Mouse (Mus musculus) myocyte (in vitro differentiated cells): ENCODE measurements around the gene Fbln2. TPM values are rescaled to one million over a fixed set of nuclear protein-coding genes. Genes with fewer than 3 reads are reported as not detected.

Source experiments
- H3K27me3 ChIP-seq: one replicate; pipeline ENCODE4 v1.6.1; 2011; ENCODE audit not compliant: control insufficient read depth, insufficient read depth, insufficient read length
- H3K36me3 ChIP-seq: one replicate; pipeline ENCODE4 v1.6.1; 2011; ENCODE audit not compliant: control insufficient read depth, insufficient read depth
- H3K4me2 ChIP-seq: one replicate; pipeline ENCODE4 v1.6.1; 2011; ENCODE audit warnings: low read depth, control low read depth
- H3K4me3 ChIP-seq: one replicate; pipeline ENCODE4 v1.5.1; 2011; ENCODE audit warnings: mild to moderate bottlenecking, control low read depth, moderate library complexity
- H3K79me2 ChIP-seq: one replicate; pipeline ENCODE4 v1.6.1; 2011; ENCODE audit not compliant: control insufficient read depth, insufficient read depth
- H3ac ChIP-seq: one replicate; pipeline ENCODE4 v1.6.1; 2011; ENCODE audit not compliant: control insufficient read depth, insufficient read length
- CEBPB ChIP-seq: IDR thresholded peaks from 2 replicates; pipeline ENCODE4 v1.6.1; 2011; ENCODE audit warnings: mild to moderate bottlenecking, moderate library complexity; ENCODE audit not compliant: poor library complexity, insufficient read depth, severe bottlenecking
- E2F4 ChIP-seq: IDR thresholded peaks from one replicate; pipeline ENCODE4 v1.6.1; 2011; ENCODE audit warnings: mild to moderate bottlenecking, control low read depth, moderate library complexity; ENCODE audit not compliant: insufficient read depth
- MAX ChIP-seq: IDR thresholded peaks from one replicate; pipeline ENCODE4 v1.6.1; 2011; ENCODE audit warnings: low read depth, mild to moderate bottlenecking, control low read depth
- MYOD1 ChIP-seq, 3 experiments: IDR thresholded peaks; one replicate each; pipeline ENCODE4 v1.6.1; 2011; ENCODE audit warnings: control low read depth in 2 of 3, low read depth in 2 of 3, mild to moderate bottlenecking in 2 of 3, moderate library complexity in 1 of 3; ENCODE audit not compliant: insufficient read length in 2 of 3, control insufficient read depth in 1 of 3
- MYOG ChIP-seq, 3 experiments: IDR thresholded peaks; one replicate each; pipeline ENCODE4 v1.6.1; 2011; ENCODE audit warnings: control low read depth in 2 of 3, low read depth in 2 of 3, mild to moderate bottlenecking in 2 of 3; ENCODE audit not compliant: insufficient read length in 2 of 3, control insufficient read depth in 1 of 3, insufficient read depth in 1 of 3
- POLR2A ChIP-seq: IDR thresholded peaks from one replicate; pipeline ENCODE4 v1.6.1; 2011; ENCODE audit warnings: low read depth, mild to moderate bottlenecking, control low read depth, moderate library complexity; ENCODE audit not compliant: insufficient read length
- POLR2AphosphoS2 ChIP-seq: IDR thresholded peaks from one replicate; pipeline ENCODE4 v1.6.1; 2011; ENCODE audit warnings: low read depth, control low read depth; ENCODE audit not compliant: insufficient read length
- REST ChIP-seq: IDR thresholded peaks from one replicate; pipeline ENCODE4 v1.6.1; 2011; ENCODE audit warnings: mild to moderate bottlenecking, control low read depth, moderate library complexity; ENCODE audit not compliant: insufficient read depth, insufficient read length
- SRF ChIP-seq: IDR thresholded peaks from one replicate; pipeline ENCODE4 v1.6.1; 2011; ENCODE audit warnings: low read depth; ENCODE audit not compliant: control insufficient read depth, insufficient read length
- TCF12 ChIP-seq: IDR thresholded peaks from one replicate; pipeline ENCODE4 v1.6.1; 2011; ENCODE audit warnings: mild to moderate bottlenecking, control low read depth; ENCODE audit not compliant: poor library complexity, insufficient read depth, severe bottlenecking
- TCF3 ChIP-seq: IDR thresholded peaks from one replicate; pipeline ENCODE4 v1.6.1; 2011; ENCODE audit warnings: low read depth, control low read depth; ENCODE audit not compliant: insufficient read length
- USF1 ChIP-seq: IDR thresholded peaks from one replicate; pipeline ENCODE4 v1.6.1; 2011; ENCODE audit warnings: low read depth, mild to moderate bottlenecking, control low read depth, moderate library complexity
- polyA plus RNA-seq: library from polyadenylated mRNA; unstranded; fragments of >200 nt; fragmentation: generic; extraction: Trizol; gene quantifications from one replicate; pipeline ENCODE4 v1.2.1, GENCODE M21; 2012; ENCODE audit warnings: missing spikeins

Fbln2 gene
- polyA plus RNA-seq, 1 experiment = 167 TPM

GRCm38 (mm10) chr6:91287148-91287547 lies 74.9 kb downstream of the Fbln2 start:
- H3K27me3 ChIP-seq = peaks cover 42% of the 10 kb centered on the region

DNA sequence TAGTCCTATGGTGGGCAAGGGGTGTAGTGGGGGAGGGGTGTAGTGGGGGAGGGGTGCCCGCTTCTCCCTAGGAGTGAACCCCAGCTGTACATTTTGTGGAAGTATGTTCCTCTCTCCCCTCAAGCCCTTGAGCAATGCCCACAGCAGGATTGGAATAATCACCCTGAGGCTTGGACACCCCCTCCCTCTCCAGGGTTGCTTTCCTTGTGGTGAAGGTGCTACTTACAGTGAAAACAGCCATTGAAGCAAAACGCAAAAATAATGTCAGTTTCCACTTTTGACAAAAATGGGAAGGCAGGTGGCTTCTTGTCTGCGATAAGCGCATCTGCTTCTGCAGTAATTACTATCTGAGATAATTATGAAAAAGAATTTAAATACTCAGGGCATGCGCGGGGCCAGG lies 75.4 kb downstream of the Fbln2 start:
- no peaks in the 10 kb centered on the region for H3K79me2 ChIP-seq
- H3ac ChIP-seq = no peak overlapping the region
- no peaks in the 10 kb centered on the region for H3K36me3 ChIP-seq
- H3K27me3 ChIP-seq = peaks cover 44% of the 10 kb centered on the region
- no peak overlapping the region for H3K4me3 ChIP-seq
- no peak overlapping the region for H3K4me2 ChIP-seq
- TF ChIP-seq SRF (no peak), CEBPB (no peak), USF1 (no peak)

More at GRCm38 (mm10) chr6:91287148-91287547, 74.9 kb downstream of the Fbln2 start:
- Histone ChIP-seq H3K4me2 (no peak overlapping the region), H3K36me3 (no peaks in the 10 kb centered on the region), H3K4me3 (no peak overlapping the region), H3ac (no peak overlapping the region), H3K79me2 (no peaks in the 10 kb centered on the region)
- no peak for TF ChIP-seq POLR2AphosphoS2
- no peak for TF ChIP-seq USF1
- no peak for TF ChIP-seq MAX
- no peak for TF ChIP-seq TCF12
- no peak for TF ChIP-seq MYOD1 (IDR thresholded peaks at IDR 0.05; ENCODE audit: control insufficient read depth in 1 of 3, insufficient read length in 2 of 3, low read depth in 2 of 3)
- TF ChIP-seq SRF = no peak
- TF ChIP-seq E2F4 = no peak
- TF ChIP-seq CEBPB = no peak
- TF ChIP-seq POLR2A = no peak
- TF ChIP-seq TCF3 = no peak
- TF ChIP-seq REST = no peak
- no peak for TF ChIP-seq MYOG (IDR thresholded peaks at IDR 0.05; ENCODE audit: control insufficient read depth in 1 of 3, insufficient read depth in 1 of 3, insufficient read length in 2 of 3, low read depth in 2 of 3)

DNA sequence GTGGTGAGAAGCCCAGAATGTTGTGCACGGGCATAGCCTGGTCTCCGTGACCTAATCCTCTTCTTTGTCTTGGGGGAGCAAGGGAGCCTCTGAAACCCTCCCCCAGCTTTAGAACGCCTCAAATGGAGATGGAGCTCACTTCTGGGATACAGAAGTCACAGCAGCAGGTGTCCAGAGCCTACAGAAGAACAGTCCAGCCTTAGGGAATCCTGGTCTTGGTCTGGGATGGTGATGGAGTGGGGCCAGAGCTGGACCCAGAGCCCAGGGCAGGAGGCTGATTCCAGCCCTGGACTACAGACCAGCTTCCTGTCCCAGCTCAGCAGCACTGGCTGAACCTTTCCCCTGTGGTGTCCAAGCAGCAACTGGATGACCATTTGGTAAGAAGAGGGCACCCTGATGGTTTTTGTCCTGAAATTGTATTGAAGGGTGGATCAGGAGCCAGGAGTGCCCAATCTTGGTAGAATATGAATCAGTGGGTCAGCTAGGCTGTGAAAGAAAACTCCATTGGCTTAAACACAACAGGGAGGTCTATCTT lies 76.1 kb downstream of the Fbln2 start:
- Histone ChIP-seq H3K36me3 (no peaks in the 10 kb centered on the region), H3K27me3 (peaks cover 44% of the 10 kb centered on the region), H3ac (no peak overlapping the region), H3K79me2 (no peaks in the 10 kb centered on the region), H3K4me2 (no peak overlapping the region), H3K4me3 (no peak overlapping the region)
- no peak for TF ChIP-seq TCF12
- no peak for TF ChIP-seq SRF
- no peak for TF ChIP-seq MYOG (IDR thresholded peaks at IDR 0.05; ENCODE audit: control insufficient read depth in 1 of 3, insufficient read depth in 1 of 3, insufficient read length in 2 of 3, low read depth in 2 of 3)
- no peak for TF ChIP-seq CEBPB
- TF ChIP-seq MYOD1 (IDR thresholded peaks at IDR 0.05; ENCODE audit: control insufficient read depth in 1 of 3, insufficient read length in 2 of 3, low read depth in 2 of 3) = no peak
- TF ChIP-seq POLR2AphosphoS2 = no peak
- no peak for TF ChIP-seq REST
- no peak for TF ChIP-seq TCF3
- no peak for TF ChIP-seq MAX
- no peak for TF ChIP-seq E2F4
- TF ChIP-seq USF1 = no peak
- no peak for TF ChIP-seq POLR2A

- Histone ChIP-seq H3K79me2 (no peaks in the 10 kb centered on the region), H3K36me3 (no peaks in the 10 kb centered on the region), H3ac (no peak overlapping the region), H3K4me3 (no peak overlapping the region), H3K27me3 (peaks cover 44% of the 10 kb centered on the region), H3K4me2 (no peak overlapping the region)
- TF ChIP-seq E2F4 = no peak
- TF ChIP-seq REST = no peak
- TF ChIP-seq MYOG (IDR thresholded peaks at IDR 0.05; ENCODE audit: control insufficient read depth in 1 of 3, insufficient read depth in 1 of 3, insufficient read length in 2 of 3, low read depth in 2 of 3) = no peak
- no peak for TF ChIP-seq USF1
- no peak for TF ChIP-seq TCF3
- TF ChIP-seq TCF12 = no peak
- no peak for TF ChIP-seq MAX
- no peak for TF ChIP-seq SRF
- TF ChIP-seq CEBPB = no peak
- TF ChIP-seq POLR2A = no peak
- TF ChIP-seq MYOD1 (IDR thresholded peaks at IDR 0.05; ENCODE audit: control insufficient read depth in 1 of 3, insufficient read length in 2 of 3, low read depth in 2 of 3) = no peak
- no peak for TF ChIP-seq POLR2AphosphoS2
These were observed 76.7 kb downstream of the Fbln2 start for GRCm38 (mm10) chr6:91288961-91289360.

DNA sequence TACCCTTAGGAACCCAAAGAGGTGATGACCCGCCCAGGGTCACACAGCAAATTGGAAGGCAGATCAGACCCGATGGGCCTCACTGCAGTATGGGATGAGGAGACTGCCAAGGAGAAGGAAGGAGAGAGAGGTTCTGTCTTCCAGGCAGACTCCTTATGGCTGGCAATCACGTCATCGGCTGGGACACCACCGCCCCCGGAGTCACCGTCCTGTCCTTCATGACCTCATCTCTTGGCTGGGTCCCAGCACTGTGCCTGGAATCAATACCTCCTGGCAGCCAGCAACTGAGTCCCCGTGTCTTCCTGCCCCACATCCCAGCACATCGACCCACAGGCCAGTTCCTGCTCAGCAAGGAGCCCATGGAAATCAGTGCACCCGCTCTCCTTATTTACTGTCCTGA lies 78.7 kb downstream of the Fbln2 start:
- peaks cover 53% of the 10 kb centered on the region for H3K27me3 ChIP-seq
- H3K4me2 ChIP-seq = no peak overlapping the region
- H3ac ChIP-seq = no peak overlapping the region
- H3K36me3 ChIP-seq = no peaks in the 10 kb centered on the region
- no peak overlapping the region for H3K4me3 ChIP-seq
- H3K79me2 ChIP-seq = no peaks in the 10 kb centered on the region
- TF ChIP-seq TCF3 (no peak), USF1 (no peak), MYOG (IDR thresholded peaks at IDR 0.05; ENCODE audit: control insufficient read depth in 1 of 3, insufficient read depth in 1 of 3, insufficient read length in 2 of 3, low read depth in 2 of 3) (no peak), REST (no peak), POLR2A (no peak), SRF (no peak), TCF12 (no peak), E2F4 (no peak), MYOD1 (IDR thresholded peaks at IDR 0.05; ENCODE audit: control insufficient read depth in 1 of 3, insufficient read length in 2 of 3, low read depth in 2 of 3) (no peak), CEBPB (no peak), POLR2AphosphoS2 (no peak), MAX (no peak)
